Mouse (Mus musculus) brain, embryonic 14.5 days (tissue): ENCODE measurements at regions not wholly inside any gene's neighbourhood (a gene's known extent, or its start where the extent isn't known, plus 50 kb on each side); places are given as distances from the start of the nearest gene placed in this dataset.

Experiments used
- CTCF ChIP-seq: fragments of 200-500 bp; IDR thresholded peaks from 2 replicates; pipeline ENCODE4 v1.5.1; 2012; ENCODE audit warnings: inconsistent platforms, mild to moderate bottlenecking, moderate library complexity, borderline replicate concordance; ENCODE audit not compliant: insufficient read depth, insufficient read length; ENCODE audit errors: extremely low read depth
- POLR2A ChIP-seq: fragments of 200-500 bp; IDR thresholded peaks from 2 replicates; pipeline ENCODE4 v1.6.1; 2012; ENCODE audit warnings: mild to moderate bottlenecking, inconsistent platforms, borderline replicate concordance; ENCODE audit not compliant: poor library complexity, insufficient read depth, insufficient read length, severe bottlenecking; ENCODE audit errors: extremely low read depth

- TF ChIP-seq POLR2A (no peak), CTCF (no peak)
Observed at GRCm38 (mm10) chr7:68917876-68918200, 168.8 kb upstream of the Arrdc4 start.
